Mouse (Mus musculus) heart, postnatal 25 days (tissue): Measurements from ENCODE around the gene Gm8909. TPM values are rescaled to one million over a fixed set of nuclear protein-coding genes. Genes with fewer than 3 reads are reported as not detected.
"Not testable (repeated sequence)": the region's sequence is repeated elsewhere in the genome, so short reads cannot be mapped to it uniquely, and the experiment has no call there.

Experiments used
- DNase-seq: peaks from one replicate; pipeline ENCODE4 v3.0.0; 2022; ENCODE audit warnings: low spot score
- intact Hi-C: fragments of 180-260 bp; cut with DNase I; formaldehyde crosslinking; loops from one replicate; pipeline ENCODE4 v1.15.1; 2025
- total RNA-seq, 2 experiments: library from RNA; stranded (reverse); gene quantifications; 2 replicates each; pipeline ENCODE4 v1.2.3; 2021

Gene Gm8909
- total RNA-seq, 2 experiments from 2014 or later = not detected

DNA sequence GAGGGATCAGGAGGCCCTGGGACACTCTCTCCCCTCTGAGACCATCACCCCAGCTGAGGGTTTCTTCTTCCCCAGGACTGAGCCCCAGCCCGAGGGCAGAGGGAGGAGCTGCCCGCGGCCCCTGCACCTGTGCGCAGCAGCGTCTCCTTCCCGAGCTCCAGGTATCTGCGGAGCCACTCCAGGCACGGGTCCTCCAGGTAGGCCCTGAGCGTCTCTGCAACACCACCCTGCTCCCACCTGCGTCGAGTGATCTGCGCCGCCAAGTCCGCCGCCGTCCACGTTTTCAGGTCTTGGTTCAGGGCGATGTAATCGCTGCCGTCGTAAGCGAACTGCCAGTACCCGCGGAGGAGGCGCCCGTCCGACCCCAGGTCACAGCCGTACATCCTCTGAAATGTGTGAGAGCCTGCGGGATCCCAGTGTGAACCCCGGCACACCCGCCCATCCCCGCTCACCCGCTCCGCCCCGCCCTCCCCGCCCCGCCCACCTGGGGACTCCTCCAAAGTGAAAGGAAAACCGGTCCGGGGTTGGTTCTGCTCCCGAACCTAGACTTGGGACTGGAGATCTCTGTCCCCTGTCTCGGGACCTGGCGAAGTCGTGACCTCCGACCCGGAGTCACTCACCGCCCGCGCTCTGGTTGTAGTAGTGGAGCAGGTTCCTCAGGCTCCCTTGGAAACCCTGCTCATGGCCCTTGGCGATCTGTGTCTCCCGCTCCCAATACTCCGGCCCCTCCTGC lies 865 bp downstream of the Gm8909 start:
- no peak for DNase-seq
- intact Hi-C loops = no loop called here

DNA sequence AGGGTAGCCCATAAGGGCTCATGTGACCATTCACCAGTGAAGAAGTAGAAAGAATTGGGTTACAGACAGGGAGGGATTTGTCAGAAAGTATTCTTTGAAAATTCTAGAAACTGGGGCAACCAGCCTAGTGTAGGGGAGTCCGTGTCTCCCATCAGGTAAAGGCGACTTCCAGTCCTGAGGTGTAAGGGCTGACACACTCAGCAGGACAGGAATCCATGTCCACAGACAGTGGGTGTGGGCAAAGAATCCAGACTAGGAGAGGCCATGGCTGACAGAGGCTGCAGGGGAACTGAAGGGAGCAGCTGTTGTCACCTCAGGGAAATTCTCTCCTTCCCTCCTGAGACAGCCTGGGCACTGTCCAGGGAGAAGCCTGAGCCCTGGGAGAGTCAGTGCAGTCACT lies 1.4 kb downstream of the Gm8909 start:
- intact Hi-C loops, DNase-seq: not testable (repeated sequence)

DNA sequence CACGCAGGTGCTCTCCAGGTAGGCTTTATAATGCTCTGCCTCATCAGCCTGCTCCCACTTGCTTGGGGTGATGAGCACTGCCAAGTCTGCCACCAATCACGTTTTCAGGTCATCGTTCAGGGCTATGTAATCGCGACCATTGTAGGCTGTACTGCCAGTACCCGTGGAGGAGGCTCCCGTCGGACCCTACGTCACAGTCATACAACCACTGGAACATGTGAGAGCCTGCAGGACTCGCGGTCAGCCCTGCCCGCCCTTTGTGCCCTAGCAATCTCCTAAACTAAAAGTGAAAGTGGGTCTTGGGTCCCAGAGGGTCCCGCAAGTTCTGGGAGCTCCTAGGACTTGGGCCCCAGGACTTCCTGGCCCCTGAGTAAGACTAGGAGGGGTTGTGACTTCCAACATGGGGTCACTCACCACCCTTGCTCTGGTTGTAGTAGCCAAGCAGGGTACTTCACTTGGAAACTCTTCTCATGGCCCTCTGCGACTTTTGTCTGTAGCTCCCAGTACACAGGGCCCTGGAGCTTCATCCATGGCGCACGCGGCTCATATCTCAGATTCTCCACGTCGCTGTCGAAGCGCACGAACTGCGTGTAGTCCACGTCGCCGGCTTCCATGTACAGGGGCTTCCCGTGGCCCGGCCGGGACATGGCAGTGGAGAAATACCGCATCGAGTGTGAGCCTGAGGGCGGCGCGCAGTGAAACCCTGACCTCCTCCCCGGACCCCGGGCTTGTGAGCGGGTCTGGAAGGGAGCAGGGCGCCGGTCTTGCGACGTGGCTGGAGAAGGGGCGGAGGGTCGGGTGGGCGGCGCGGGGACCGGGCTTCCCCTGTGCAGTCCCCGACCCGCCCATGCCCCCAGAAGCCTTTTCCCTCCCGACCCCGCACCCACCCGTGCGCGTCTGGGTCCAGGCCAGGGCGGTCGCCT lies 6.9 kb downstream of the Gm8909 start:
- intact Hi-C loops = no loop called here
- DNase-seq = no peak

DNA sequence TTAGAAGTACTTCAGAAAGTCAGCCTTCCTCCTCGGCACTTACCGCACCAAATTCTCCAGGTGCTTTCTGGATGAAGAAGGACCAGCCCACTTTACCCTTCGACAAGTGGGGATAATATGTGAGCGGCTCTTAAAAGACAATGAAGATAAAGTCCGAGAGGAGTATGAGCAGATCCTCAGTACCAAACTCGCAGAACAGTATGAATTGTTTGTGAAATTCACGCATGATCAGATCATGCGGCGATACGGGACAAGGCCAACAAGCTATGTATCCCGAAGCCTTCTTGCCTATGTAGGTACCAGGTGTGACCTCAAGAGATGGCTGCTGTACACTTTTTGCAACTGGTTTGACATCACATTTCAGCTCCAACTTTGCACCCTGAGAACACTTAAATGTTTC lies 10.1 kb downstream of the Gm8909 start:
- DNase-seq, intact Hi-C loops: not testable (repeated sequence)

DNA sequence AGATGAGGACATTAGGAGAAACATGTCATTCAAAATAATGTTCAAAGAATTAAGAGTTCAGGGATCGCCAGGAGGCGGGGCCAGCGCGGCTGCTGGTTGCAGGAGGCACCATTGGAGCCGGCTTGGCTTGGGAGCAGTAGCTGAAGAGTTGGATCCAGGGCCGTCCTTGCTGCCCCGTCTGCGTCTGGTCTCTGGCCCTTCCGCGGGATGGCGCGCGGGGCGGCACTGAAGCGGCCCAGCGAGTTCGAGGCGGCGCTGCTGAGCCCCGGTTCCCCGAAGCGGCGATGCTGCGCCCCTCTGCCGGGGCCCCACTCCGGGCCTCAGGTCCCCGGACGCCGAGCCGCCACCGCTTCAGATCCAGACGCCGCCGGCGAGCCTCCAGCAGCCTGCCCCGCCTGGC lies 10.6 kb downstream of the Gm8909 start:
- intact Hi-C loops, DNase-seq: not testable (repeated sequence)

DNA sequence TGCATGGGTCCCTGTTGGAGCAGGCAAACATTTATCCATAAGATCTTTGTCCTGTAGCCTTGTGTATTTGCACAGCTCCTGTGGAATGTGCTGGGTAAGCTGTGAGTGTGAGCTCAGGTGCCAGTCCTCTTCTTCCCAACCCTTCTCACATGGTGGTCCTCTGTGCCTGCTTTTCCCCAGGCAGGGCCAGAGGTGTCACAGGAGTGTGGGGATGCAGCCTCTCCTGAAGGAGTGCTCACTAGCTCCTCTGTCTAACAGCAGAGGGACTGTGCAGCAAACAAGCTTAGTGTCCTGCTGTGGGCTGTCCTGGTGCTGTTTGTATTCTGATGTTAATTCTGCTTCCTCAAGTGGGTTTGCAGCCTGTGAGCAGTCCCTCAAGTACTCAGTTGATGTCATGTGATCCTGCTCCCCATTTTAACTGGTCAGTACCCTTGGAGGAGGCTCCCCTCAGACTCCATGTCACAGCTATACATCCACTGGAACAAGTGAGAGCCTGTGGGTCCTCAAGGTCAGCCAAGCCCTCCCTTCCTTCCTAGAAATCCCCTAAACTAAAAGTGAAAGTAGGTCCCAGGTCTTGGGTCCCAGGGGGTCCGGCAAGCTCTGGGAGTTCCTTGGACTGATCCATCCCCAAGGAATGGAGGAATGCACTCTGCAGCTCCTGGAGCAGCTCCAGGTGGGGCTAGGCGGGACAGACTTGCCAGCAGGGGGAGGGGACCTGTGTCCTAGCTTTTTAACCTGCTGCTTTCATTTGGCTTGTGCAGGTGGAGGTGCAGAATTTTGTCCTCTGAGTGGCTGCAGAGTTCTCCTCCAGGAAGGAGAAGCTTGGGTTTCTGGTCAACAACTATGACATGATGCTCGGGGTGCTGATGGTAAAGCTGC lies 13.8 kb downstream of the Gm8909 start:
- intact Hi-C loops = no loop called here
- DNase-seq = no peak

DNA sequence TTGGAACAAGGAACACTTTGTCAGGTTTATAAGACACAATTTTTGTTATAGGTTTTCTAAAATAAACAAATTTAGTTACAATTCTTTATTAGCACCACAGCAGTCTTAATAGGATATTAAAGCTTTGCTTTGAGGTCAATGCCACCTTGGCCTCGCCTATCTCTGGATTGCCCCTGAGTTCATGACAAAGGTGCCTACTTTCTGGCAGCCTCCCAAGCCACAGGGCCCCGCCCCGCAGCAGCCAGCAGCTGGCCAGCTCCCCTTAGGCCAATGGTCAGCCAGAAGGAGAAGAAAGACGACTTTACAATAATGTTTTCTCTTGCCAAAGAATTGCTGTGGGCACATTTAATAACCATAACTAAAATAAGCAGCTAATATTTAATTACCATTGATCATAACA lies 17.1 kb downstream of the Gm8909 start:
- intact Hi-C loops, DNase-seq: not testable (repeated sequence)

DNA sequence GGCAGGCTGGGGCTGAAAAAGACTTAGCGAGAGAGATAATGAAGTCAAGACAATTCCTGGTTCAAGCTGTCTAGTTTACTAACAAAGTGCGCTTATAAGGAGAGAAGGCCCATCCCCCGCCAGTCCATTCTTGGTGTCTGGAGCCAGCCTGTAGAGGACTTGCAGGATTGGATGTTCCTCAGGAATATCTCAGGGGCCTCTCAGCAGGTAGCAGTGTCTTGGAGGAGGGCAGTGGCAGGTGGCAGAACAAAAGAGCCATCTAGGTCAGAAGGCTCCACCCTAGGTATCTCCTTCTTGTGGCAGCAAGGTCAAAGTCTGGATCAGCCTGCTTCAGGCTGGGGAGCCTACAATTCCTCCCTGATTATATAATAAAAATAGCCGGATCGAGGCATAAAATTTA lies 19.9 kb downstream of the Gm8909 start:
- intact Hi-C loops = loop anchor here (5.0 kb wide), 1 partner anchor 856 kb away; no protein-coding TSS in a partner anchor
- not testable (repeated sequence) for DNase-seq

DNA sequence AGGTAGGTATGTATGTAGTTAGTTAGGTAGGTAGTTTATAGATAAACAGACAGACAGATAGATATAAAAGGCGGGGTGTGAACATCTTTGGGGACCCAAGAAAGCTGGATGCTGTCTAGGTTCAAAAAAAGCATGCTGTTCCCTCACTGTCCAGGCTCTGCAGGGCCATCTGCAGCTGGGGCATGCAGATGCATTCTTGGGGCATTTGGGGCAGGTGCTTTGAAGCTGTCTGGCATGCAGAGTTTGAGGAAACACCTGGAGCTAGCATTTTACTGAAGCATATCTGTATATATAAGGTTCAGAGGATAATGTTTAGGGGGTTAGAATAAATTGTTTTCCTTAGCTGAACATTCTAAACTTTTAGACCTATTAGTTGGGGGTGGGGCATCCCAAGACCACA lies 21.4 kb downstream of the Gm8909 start:
- not testable (repeated sequence) for DNase-seq
- intact Hi-C loops = loop anchor here (5.0 kb wide), 1 partner anchor 855 kb away; no protein-coding TSS in a partner anchor

DNA sequence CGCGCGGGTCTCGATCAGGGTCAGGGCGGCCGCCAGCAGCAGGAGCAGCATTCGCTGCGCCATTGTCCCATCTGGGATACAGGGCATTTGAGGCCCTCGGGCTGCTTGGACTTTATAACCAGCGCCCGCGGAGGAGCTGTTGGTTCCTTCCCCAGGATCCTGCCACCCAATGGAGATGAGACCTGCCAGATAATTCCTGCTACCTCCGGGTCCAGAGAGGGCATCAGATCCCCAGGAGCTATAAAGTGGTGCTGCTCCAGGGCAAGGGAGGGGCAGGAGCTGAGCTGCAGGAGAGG lies 22.5 kb downstream of the Gm8909 start:
- not testable (repeated sequence) for DNase-seq
- intact Hi-C loops = loop anchor here (5.0 kb wide), 1 partner anchor 854 kb away; no protein-coding TSS in a partner anchor

DNA sequence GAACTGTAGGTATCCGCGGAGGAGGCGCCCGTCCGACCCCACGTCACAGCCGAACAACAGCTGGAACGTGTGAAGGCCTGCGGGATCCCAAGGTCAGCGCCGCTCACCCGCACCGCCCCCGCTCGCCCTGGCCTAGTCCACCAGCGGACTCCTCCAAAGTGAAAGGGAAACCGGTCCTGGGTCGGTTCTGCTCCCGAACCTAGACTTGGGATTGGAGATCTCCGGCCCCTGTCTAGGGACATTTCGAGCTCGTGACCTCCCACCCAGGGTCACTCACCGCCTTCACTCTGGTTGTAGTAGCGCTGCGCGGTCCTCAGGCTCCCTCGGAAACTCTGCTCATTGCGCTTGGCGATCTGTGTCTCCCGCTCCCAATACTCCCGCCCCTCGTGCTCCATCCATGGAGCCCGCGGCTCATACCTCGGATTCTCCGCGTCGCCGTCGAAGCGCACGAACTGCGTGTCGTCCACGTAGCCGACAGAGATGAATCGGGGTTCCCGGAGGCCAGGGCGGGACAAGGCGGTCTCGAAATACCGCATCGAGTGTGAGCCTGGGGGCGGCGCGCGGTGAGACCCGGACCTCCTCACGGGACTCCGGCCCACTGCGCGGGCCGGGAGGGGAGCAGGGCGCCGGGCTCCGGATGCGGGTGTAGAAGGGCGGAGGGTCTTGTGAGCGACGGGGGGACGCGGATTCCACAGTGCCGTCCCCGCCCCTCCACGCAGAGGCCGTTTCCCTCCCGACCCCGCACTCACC lies 23.1 kb downstream of the Gm8909 start:
- intact Hi-C loops = loop anchor here (5.0 kb wide), 1 partner anchor 853 kb away; no protein-coding TSS in a partner anchor
- DNase-seq = no peak

DNA sequence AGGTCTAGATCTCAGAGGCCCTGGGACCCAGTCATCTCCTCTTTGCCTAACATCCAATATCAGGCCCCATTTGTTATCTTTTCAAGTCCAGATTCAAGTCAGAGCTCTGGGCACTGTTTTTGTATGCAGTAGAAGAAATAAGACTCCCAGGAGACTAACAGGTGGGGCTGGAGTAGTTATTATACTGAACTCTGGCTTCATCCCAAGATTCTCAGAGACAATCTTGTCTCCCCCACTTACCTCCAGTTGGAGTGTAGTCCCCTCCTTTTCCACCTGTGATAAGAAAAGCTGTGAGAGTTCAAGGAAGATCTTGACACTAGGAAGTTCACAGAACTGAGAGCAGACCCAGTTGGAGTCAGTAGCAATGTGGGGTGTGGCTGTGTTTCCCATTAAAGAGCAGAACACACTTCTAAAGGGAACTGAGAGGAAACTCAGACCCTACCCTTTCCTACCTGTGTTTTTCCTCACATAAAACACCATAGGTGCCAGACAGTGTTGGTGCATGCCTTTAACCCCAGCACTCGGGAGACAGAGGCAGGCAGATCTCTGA lies 32.0 kb downstream of the Gm8909 start:
- intact Hi-C loops = loop anchor here (10.0 kb wide), 1 partner anchor 72 kb away; no protein-coding TSS in a partner anchor
- DNase-seq = not testable (repeated sequence)

DNA sequence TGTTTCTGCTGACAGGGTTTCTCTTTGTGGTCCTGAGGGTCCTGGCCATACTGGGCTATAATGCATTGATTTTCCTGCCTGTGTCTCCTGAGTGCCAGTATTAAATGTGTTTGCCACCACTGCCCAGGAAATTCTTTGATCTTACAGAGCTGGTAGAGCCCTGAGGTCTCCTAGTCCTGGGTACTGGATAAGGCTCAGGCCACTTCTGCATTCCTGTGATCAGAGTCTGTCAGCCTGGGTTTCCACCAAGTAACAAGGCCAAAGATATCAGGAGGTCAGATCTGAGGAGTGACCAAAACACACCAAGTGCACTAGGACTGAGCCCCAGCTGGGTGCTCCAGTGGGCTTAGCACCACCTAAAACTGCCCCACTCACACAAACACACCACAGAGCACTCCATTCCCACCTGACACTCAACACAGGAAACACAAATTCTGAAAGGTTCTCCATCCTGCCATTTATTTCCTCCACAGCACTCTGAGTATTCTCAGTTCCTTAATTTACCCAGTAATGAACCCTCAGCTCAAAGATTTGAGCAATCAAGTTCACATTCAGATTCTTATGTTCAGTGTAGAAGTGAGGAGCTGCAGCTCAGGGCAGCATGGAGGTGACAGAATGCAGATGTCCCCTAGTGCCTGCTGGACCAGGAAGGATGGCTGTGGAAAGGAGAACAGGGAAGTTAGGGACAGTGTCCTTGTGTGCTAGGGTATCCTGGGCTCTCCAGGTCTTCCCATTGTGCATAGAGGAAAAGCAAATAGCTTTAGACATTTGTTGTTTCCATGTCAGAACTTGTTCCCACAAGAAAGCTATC lies 32.7 kb downstream of the Gm8909 start:
- not testable (repeated sequence) for DNase-seq
- intact Hi-C loops = loop anchor here (10.0 kb wide), 1 partner anchor 71 kb away; no protein-coding TSS in a partner anchor

DNA sequence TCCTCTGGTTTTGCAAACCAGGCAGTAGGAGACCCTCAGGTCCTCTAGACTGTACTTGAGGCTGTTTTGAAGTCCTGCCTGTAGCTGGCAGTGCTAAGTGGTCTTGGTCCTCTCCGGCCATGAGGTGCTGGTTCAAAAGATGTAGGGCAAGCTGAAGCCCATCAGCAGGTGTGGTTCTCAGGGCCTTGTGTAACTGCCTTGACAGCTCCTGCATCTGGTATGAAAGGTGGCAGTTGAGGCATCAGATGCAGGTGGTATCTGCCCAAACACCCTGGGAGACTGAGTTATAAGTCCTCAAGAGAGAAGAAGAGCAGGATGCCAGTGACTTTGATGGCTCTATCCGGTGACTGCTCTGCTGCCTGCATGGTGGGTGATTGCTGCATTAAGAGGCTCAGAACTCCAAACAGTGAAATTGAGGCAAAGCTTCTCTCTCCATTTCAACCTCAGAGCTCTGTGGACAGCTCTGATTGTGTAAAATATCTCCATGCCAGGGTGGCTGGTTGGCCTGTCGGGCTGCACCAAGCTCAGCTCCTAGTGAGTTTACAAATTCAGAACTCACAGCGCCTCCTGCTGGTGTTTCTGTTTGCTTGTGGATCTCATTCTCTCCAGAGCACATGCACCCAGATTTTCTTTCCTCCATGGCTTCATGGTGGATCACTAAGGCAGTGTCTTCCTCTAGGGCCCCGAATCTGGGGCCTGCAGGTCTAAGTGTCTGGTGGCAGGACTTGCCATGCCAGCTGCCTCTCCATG lies 36.6 kb downstream of the Gm8909 start:
- no peak for DNase-seq
- intact Hi-C loops = loop anchor here (10.0 kb wide), 1 partner anchor 67 kb away; no protein-coding TSS in a partner anchor

DNA sequence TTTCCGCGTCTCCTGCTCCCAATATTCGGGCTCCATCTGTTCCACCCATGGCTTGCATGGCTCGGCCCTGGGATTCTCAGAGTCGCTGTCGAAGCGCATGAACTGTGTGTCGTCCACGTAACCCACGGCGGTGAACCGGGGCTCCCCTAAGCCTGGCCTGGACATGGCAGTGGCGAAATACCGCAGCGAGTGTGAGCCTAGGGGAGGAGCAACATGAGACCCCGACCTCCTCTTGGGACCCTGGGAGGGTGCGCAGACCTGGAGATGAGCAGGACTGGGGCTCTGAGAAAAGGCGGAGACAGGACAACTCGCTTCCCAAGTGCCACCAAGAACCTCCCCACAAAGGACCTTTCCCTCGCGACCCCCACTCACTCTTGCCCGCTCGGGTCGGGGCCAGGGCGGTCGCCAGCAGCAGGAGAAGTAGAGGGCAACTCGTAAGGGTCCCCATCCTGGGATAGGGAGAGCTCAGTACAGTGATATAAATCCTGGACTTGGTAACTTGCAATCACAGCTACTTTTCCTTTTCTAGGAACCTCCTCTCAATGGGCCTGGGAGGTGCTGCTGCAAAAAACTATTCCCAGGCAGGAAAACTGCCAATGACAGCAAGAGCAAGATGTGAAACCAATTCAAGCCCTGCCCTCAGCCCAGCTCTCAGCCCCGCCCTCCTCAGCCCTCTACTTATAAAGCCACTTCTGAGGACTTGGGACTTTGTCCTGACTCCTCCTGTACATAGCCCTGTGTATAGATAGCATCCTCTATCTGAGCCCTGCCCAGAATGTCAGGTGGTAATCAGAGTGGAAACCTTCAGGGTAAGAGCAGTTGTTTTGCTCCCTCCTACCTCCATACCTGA lies 39.1 kb downstream of the Gm8909 start, which contains the start of gene Gm7030:
Gene Gm7030 (minus strand): TSS at position 458 of the 850 bp plus-strand sequence.
- not testable (repeated sequence) for DNase-seq

DNA sequence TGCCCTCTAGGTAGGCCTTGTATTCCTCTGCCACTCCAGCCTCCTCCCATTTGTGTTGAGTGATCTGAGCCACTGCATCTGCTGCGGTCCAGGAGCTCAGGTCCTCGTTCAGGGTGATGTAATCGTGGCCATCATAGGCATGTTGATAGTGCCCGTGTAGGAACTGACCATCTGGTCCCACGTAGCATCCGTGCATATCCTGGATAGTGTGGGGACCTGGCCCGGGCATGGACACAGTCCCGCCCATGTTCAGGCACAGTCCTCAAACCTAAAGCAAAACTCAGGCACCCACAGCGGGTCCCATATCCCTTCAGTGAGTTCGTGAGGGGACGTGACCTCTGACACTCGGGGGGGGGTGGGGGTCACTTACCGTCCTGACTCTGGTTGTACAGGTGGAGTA lies 39.8 kb downstream of the Gm8909 start:
- intact Hi-C loops, DNase-seq: not testable (repeated sequence)

More for the DNA sequence above, 39.1 kb downstream of the Gm8909 start, which contains the start of gene Gm7030:
- intact Hi-C loops = not testable (repeated sequence)
